Mouse (Mus musculus): Measurements from ENCODE around the gene Gpc6.

Gpc6 gene

GRCm38 (mm10) chr14:116947939-116948591 lies 22.9 kb downstream of the Gpc6 start:
- peak; percentile 60 for DNase-seq (ENCODE audit: low read depth, low spot score)

GRCm38 (mm10) chr14:116957154-116957553 lies 32.0 kb downstream of the Gpc6 start:
- peak; percentile 16 for DNase-seq (ENCODE audit: low read depth, low spot score)

- no peak for DNase-seq (ENCODE audit: low read depth, low spot score)
These were observed 39.7 kb downstream of the Gpc6 start for GRCm38 (mm10) chr14:116964837-116965236.

DNA sequence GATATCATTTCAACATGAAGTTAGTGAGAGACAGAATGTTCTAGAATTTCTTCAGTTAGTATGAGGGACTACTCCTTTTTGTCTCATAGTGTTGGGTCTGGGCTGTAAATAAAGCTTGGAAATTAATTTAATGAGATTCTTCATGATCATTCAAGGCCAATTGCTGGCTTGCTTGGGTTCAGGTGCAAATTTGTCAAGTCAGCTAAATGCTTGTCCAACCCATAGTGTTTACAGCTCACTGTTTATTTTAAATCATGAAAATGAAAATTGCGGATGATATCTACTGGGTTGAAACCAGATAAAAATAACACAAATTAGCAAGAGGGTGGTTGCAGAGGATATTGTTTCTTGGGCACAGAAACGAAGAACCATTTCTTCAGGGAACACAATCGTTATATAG lies 49.6 kb downstream of the Gpc6 start:
- DNase-seq (ENCODE audit: low read depth, low spot score), result no peak

DNA sequence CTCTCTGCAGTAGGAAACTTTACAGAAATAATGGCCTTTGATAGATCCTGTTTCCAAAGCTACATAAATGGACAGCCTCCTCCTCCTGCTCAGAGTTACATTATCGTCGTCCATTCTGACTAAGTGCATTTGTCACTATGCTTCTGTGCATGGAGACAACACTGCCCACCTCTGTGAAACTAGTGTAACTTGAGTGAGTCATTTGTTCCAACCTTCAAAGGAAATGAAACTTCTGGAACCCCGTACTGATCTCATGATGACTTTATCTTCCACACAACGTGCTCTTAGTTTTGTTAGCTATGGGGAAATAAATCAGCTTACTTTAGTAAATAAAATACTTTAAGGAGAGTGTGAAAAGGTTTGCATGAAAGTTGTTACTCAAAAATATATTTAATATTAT lies 50.1 kb downstream of the Gpc6 start:
- peak; percentile 56 for DNase-seq (ENCODE audit: low read depth, low spot score)

GRCm38 (mm10) chr14:116977259-116977658 lies 52.1 kb downstream of the Gpc6 start:
- peak; percentile 57 for DNase-seq (ENCODE audit: low read depth, low spot score)

DNA sequence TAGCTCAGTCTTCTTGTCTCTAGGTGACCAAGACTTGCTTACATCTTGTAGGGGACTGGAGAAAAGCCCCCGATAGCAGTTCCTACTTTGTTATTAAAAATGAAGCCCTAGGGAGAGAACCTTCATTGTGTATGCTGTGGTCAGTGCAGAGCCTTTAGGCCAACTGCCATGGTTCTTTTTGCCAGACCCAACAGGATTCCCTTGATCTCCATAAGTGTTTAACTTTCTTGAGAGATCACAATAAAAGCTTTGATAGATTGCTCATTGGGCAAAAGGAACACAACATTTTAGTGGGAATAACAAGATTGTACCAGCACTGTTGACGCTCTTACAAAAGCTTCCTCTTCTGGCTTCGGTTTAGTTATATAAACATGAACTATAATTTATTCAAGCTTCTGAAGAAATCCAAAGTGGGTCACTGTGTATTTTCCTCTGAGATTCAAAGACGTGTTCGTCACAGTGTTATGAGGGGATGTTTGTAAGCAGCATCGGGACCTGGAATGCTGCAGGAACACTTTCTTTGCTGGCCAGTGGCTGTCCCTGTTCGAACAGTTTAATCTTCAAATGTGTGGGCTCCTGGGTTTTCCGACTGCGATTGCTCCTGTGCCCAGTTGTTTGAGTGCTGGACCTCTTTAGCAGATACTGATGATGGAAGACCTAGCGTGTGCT lies 54.7 kb downstream of the Gpc6 start:
- no peak for DNase-seq (ENCODE audit: low read depth, low spot score)

GRCm38 (mm10) chr14:116981711-116982110 lies 56.6 kb downstream of the Gpc6 start:
- no peak for DNase-seq (ENCODE audit: low read depth, low spot score)

GRCm38 (mm10) chr14:116987341-116987740 lies 62.2 kb downstream of the Gpc6 start:
- DNase-seq (ENCODE audit: low read depth, low spot score), result peak; percentile 6

DNA sequence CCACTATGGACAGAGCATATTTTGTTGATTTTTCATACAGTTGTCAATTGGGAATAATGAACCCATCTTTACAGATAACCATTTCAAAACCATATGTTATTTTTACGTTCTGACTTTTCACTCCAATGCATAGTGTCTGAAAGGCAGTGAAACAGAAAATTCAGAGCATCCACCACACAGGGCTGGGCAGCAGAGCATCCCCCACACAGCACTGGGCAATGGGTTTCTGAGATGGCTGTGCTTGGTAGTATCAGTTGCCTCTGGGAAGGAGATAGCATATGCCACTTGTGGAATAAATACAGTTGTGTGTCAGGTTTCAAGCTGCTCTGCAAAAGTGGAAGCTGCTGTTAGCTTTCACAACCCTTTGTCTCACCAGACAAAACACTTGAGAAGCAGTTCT lies 75.3 kb downstream of the Gpc6 start:
- DNase-seq (ENCODE audit: low read depth, low spot score), result no peak

DNA sequence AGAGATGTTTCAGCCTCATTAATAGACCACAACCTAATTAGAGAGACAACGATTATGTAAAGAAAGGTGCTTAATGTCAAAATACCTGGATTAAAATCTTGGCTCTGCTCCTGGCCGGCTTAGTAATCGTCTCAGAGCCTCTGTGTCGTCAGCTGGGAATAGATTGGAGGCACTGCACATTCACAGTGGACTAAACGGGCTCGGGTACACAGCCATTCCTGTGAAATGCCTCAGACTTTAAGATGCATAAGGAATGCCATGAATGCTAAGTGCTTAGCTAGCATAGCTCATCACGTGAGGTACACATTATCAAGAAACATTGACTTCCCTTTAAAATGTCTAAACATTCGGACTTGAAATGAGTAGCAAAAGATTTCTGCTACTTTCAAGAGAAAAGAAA lies 77.2 kb downstream of the Gpc6 start:
- no peak for DNase-seq (ENCODE audit: low read depth, low spot score)

GRCm38 (mm10) chr14:117008781-117009180 lies 83.7 kb downstream of the Gpc6 start:
- DNase-seq (ENCODE audit: low read depth, low spot score), result no peak

- DNase-seq (ENCODE audit: low read depth, low spot score), result no peak
These were observed 87.9 kb downstream of the Gpc6 start for GRCm38 (mm10) chr14:117012969-117013368.

DNA sequence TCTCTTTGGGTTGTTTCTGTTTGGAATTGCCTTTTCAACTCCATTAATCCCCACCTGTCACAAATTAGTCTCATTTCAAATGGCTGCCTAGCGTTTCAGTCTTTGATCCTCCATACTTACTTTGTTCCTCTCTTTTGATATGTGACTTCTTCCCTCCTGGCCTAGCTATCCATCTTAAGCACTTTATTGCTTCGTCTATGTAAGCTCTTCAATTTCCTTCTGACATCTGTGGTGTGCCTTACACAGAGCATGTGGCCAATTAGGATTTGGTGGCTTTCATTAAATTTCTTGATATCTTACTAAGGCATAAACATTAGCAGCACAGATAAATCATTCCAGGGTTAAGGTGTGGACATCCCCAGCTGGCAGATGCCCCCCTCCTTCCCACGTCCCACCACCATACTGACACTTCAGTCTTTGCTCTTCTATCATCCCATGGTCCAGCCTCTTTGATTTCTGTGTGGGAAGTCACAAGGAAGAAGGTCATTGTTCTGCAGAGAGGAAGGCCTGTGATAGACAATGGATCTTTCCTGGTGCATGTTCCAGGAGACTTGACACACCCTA lies 88.5 kb downstream of the Gpc6 start:
- DNase-seq (ENCODE audit: low read depth, low spot score), result no peak

DNA sequence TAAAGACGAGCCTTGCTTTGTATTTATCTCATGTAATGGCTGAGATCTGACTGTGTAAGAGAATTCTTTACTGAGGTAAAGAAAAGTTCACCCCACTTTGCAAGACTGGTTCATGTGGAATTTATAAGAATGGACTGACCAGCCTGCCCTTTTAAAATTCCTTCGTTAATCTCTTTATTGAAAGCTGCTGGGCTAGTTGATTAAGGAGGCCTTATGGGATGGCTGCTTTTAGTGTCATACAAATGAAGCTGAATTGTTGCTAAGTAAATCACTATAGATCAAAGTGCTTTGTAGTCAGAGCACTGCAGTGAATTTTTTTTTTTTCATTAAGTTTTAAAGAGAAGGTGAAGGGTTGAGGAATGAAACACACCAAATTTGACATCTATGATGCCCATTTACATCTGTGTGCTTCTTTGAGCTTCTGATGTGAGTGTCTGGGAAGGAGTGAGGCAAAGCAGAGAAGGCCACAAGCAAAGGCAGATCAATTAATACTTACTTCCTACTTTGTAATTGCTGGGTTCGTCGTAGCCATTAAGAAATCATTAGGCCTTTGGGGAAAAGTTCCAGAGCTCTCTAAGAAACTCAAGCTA lies 90.3 kb downstream of the Gpc6 start:
- no peak for DNase-seq (ENCODE audit: low read depth, low spot score)

DNA sequence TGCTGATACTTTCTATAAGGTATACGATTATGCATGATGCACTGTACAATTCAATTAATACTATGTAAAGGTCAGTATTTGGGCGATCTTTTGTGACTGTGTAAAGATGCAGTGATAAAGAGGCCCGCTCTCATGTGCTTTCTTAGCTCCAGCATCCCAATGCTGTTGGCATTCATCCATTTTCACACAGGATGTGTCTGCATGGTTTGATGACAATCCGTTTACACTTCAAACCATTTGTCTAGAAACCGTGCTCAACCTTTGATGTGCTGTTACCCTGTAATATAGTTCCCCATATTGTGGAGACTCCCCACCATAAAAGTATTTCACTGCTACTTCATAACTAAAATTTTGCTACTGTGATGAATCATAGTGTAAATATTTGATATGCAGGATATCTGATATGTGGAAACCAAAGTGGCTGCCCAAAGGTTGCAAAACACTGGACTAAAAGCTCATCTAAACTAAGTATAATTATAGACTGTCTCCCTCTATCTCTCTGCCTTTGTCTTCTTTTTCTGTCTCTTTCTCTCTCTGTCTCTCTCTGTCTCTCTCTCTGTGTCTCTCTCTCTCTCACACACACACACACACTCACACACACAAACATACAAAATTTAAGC lies 97.2 kb downstream of the Gpc6 start:
- peak; percentile 56 for DNase-seq (ENCODE audit: low read depth, low spot score)

DNA sequence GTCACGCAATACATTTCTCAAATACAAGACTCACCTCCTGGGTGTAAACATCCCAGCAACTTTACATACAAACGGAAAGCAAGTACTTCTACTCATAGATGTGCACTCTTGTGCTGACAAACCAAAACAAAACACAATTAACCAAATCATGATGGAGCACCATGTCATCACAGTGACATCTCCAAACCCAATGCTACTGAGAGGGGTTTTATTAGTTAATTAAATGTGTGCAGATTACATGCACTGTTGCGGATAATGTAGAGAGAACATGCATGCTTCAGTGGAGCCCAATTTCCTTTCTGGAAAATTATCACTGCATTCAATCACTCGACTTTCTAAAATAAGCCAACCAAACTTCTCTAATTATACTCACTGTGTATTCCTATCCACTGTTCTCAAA lies 109.0 kb downstream of the Gpc6 start:
- no peak for DNase-seq (ENCODE audit: low read depth, low spot score)

GRCm38 (mm10) chr14:117041017-117041416 lies 115.9 kb downstream of the Gpc6 start:
- DNase-seq (ENCODE audit: low read depth, low spot score), result no peak

DNA sequence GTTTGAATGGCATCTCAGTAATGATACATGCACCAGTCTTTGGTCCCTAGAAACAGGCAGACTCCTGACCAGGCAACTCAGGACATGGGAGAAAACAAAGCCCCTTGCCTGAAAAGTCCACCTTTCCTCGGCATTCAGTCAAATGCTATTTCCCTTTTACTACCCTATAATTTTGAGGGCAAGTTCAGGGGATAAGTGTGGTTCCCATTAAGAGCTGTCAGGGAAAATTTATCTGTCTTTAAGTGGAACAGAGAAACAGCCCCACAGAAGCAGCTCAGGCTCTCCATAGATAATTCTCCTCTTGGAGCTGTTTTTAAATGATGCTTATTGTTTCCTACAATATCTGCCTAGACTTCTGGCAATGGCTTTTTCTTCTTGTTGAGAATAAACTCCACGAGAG lies 123.8 kb downstream of the Gpc6 start:
- no peak for DNase-seq (ENCODE audit: low read depth, low spot score)

DNA sequence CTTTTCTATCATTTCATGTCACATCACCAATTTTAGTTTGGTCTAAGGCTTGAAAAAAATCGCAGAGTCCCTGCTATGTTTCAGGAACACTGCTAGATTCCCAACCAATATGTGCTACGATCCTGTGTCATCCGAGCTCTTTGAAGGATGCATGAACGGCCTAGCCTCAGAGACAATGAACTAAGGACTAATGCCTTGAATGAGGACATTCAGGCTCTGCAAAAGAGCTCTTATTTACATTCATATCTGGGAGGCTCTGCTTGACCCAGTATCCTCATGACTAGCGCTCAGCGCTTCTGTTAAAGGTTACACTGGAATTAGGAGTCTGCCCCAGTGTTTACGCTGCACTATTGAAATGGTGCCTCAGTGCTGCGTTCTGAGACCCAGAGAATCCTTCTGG lies 125.8 kb downstream of the Gpc6 start:
- no peak for DNase-seq (ENCODE audit: low read depth, low spot score)

- no peak for DNase-seq (ENCODE audit: low read depth, low spot score)
These were observed 128.2 kb downstream of the Gpc6 start for GRCm38 (mm10) chr14:117053361-117053760.

DNA sequence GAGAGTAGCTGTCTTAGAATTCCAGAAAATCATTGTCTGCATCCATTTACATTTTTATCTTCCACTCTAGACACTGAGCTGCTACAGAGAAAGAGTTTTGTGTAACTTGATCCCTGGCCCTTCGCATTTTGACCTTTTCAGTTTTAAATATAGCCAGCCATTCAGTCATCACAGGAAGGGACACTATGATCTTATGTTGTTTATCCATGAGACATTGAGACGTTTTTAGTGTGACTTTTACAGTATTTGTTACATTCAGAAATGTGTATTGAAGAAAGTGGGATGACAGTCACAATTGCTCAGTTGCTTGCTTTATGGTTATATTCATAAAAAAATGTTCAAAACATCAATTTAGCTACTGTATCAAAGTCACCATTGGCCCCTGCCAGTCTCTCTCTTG lies 130.0 kb downstream of the Gpc6 start:
- no peak for DNase-seq (ENCODE audit: low read depth, low spot score)

All from 3T3-L1 (cell line).